Mouse (Mus musculus): ENCODE results near the gene Dnah8. TPM values are rescaled to one million over a fixed set of nuclear protein-coding genes. Genes with fewer than 3 reads are reported as not detected.

The Dnah8 gene
- polyA plus RNA-seq, 1 experiment from 2014 or later = 2.8 TPM

GRCm38 (mm10) chr17:30859989-30860585, 235.9 kb downstream of the Dnah8 start:
- Histone ChIP-seq H3K27ac (replicated peaks) (no peak overlapping the region), H3K9me3 (replicated peaks) (no peaks in the 10 kb centered on the region), H3K4me3 (replicated peaks) (no peak overlapping the region), H3K4me2 (no peak overlapping the region), H3K4me1 (peaks cover 10% of the 10 kb centered on the region), H3K27me3 (replicated peaks) (no peaks in the 10 kb centered on the region), H3K9ac (replicated peaks) (no peak overlapping the region), H3K36me3 (no peaks in the 10 kb centered on the region)
- WGBS = 19% methylated on average over 10 of the region's 10 CpGs
- ATAC-seq (ENCODE audit: low FRiP score) = no peak; the same call in 1 of the 2 replicates

- Histone ChIP-seq H3K4me3 (replicated peaks) (no peak overlapping the region), H3K4me2 (no peak overlapping the region), H3K27ac (replicated peaks) (no peak overlapping the region), H3K36me3 (no peaks in the 10 kb centered on the region), H3K9me3 (replicated peaks) (no peaks in the 10 kb centered on the region), H3K9ac (replicated peaks) (no peak overlapping the region), H3K4me1 (peaks cover 10% of the 10 kb centered on the region), H3K27me3 (replicated peaks) (no peaks in the 10 kb centered on the region)
- ATAC-seq (ENCODE audit: low FRiP score) = no peak
- 43% methylated on average over 7 of the region's 7 CpGs for WGBS
Observed at GRCm38 (mm10) chr17:30860606-30861005, 236.5 kb downstream of the Dnah8 start.

- Histone ChIP-seq H3K4me2 (no peak overlapping the region), H3K27ac (replicated peaks) (no peak overlapping the region), H3K36me3 (no peaks in the 10 kb centered on the region), H3K27me3 (replicated peaks) (no peaks in the 10 kb centered on the region), H3K4me1 (peaks cover 2% of the 10 kb centered on the region; the same call in 1 of the 2 replicates), H3K4me3 (replicated peaks) (no peak overlapping the region), H3K9ac (replicated peaks) (no peak overlapping the region), H3K9me3 (replicated peaks) (no peaks in the 10 kb centered on the region)
- WGBS = 62% methylated on average over 8 of the region's 8 CpGs
- no peak for ATAC-seq (ENCODE audit: low FRiP score)
Observed at GRCm38 (mm10) chr17:30866281-30866680, 242.1 kb downstream of the Dnah8 start.

DNA sequence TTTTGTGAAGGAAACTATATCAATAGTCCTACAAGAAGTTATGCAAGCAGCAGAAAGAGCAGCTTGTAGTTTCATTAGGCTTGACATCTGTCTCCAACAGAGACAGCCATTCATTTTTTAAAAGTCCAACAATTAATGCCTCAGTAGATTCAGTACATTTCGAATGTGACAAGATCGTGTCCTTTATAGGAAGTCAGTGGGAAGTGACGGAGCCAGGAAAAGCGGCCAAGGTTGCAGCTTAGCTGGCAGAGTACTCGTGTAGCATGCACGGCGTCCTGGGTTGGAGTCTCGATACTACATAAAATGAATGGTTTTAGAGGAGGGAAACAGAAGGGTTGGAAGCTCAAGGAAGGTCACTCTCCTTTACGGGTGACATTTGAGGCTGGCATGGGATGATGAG, 242.8 kb downstream of the Dnah8 start:
- ATAC-seq (ENCODE audit: low FRiP score) = no peak
- Histone ChIP-seq H3K36me3 (no peaks in the 10 kb centered on the region), H3K27ac (replicated peaks) (no peak overlapping the region), H3K9me3 (replicated peaks) (no peaks in the 10 kb centered on the region), H3K4me2 (no peak overlapping the region), H3K9ac (replicated peaks) (no peak overlapping the region), H3K4me3 (replicated peaks) (no peak overlapping the region), H3K27me3 (replicated peaks) (no peaks in the 10 kb centered on the region), H3K4me1 (peaks cover 2% of the 10 kb centered on the region; the same call in 1 of the 2 replicates)
- 80% methylated on average over 9 of the region's 9 CpGs for WGBS

DNA sequence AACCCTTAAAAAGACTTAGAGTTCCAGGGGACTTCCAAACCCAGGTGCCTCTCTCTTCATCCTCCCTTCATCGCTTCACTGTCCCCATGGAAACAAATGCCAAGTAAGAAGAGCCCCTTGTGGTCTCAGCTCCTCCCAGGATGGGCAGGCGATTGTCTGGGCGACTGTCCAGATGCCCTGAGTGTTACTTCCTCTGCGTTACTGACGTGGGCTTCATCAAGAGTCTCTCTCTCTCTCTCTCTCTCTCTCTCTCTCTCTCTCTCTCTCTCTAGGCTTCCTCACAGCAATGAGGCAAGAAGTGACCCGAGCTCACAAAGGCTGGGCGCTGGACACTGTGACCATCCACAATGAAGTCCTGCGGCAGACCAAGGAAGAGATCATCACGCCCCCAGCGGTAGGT, 246.9 kb downstream of the Dnah8 start:
- H3K4me1 ChIP-seq = 0 out of 2 replicates have a peak, but pooled peaks cover 4% of the 10 kb centered on the region
- no peaks in the 10 kb centered on the region for H3K27me3 ChIP-seq (replicated peaks)
- no peaks in the 10 kb centered on the region for H3K36me3 ChIP-seq
- no peak overlapping the region for H3K4me3 ChIP-seq (replicated peaks)
- H3K9ac ChIP-seq (replicated peaks) = no peak overlapping the region
- no peak for ATAC-seq (ENCODE audit: low FRiP score)
- WGBS = 32% methylated on average over 10 of the region's 10 CpGs
- H3K9me3 ChIP-seq (replicated peaks) = no peaks in the 10 kb centered on the region
- H3K4me2 ChIP-seq = no peak overlapping the region
- no peak overlapping the region for H3K27ac ChIP-seq (replicated peaks)

GRCm38 (mm10) chr17:30874276-30874675, 250.1 kb downstream of the Dnah8 start:
- Histone ChIP-seq H3K9me3 (replicated peaks) (no peaks in the 10 kb centered on the region), H3K27ac (replicated peaks) (no peak overlapping the region), H3K4me3 (replicated peaks) (no peak overlapping the region), H3K4me1 (0 out of 2 replicates have a peak, but pooled peaks cover 4% of the 10 kb centered on the region), H3K27me3 (replicated peaks) (no peaks in the 10 kb centered on the region), H3K36me3 (no peaks in the 10 kb centered on the region), H3K4me2 (no peak overlapping the region), H3K9ac (replicated peaks) (no peak overlapping the region)
- no peak for ATAC-seq (ENCODE audit: low FRiP score)
- 63% methylated on average over 15 of the region's 15 CpGs for WGBS

DNA sequence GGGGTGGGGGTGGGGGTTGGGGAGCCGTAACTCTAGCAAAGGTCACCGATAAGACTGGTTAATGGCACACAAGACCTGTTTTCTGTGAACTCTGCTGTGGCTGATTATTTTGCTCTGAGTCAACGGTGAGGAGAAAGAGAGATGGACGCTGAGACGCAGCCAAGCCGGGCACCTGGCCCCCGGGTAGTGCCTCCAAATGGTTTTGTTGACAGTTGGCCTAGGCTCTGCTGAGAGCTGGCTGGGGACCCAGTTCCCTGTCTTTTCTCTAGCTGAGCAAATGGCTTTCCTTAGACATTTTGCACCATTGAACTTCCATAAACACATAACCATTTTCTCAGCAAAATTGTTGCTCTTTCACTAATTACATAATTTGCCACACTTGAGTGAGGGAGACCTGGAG, 253.3 kb downstream of the Dnah8 start:
- Histone ChIP-seq H3K4me3 (replicated peaks) (no peak overlapping the region), H3K9ac (replicated peaks) (no peak overlapping the region), H3K9me3 (replicated peaks) (no peaks in the 10 kb centered on the region), H3K27me3 (replicated peaks) (no peaks in the 10 kb centered on the region), H3K4me2 (no peak overlapping the region), H3K36me3 (no peaks in the 10 kb centered on the region), H3K27ac (replicated peaks) (no peak overlapping the region), H3K4me1 (peaks cover 8% of the 10 kb centered on the region; the same call in 1 of the 2 replicates)
- ATAC-seq (ENCODE audit: low FRiP score) = no peak
- 74% methylated on average over 7 of the region's 7 CpGs for WGBS

GRCm38 (mm10) chr17:30878626-30879025, 254.5 kb downstream of the Dnah8 start:
- Histone ChIP-seq H3K27me3 (replicated peaks) (no peaks in the 10 kb centered on the region), H3K4me2 (no peak overlapping the region)
- WGBS = 25% methylated on average over 6 of the region's 6 CpGs

DNA sequence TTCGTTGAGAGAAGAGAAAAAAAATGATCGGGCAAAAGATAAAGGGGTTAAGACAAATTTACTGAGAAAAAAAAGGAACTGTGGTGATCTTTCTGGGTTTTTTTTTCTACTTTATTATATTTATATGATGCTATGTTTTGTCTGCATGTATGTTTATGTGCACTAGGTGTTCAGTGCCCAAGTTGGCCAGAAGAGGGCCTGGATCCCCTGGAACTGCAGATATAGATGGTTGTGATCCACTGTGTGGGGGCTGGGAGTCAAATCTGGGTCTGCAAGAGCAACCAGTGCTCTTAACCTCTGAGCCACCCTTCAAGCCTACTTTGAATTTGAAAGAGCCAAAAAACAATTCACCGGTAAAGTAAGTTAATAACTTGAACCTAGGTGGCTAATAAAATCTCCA, 256.2 kb downstream of the Dnah8 start:
- H3K27ac ChIP-seq (replicated peaks) = no peak overlapping the region
- peaks cover 11% of the 10 kb centered on the region for H3K4me1 ChIP-seq
- H3K4me2 ChIP-seq = no peak overlapping the region
- 90% methylated on average over 3 of the region's 3 CpGs for WGBS
- no peak overlapping the region for H3K9ac ChIP-seq (replicated peaks)
- no peak for ATAC-seq (ENCODE audit: low FRiP score)
- no peaks in the 10 kb centered on the region for H3K27me3 ChIP-seq (replicated peaks)
- no peaks in the 10 kb centered on the region for H3K9me3 ChIP-seq (replicated peaks)
- no peaks in the 10 kb centered on the region for H3K36me3 ChIP-seq
- no peak overlapping the region for H3K4me3 ChIP-seq (replicated peaks)

More at GRCm38 (mm10) chr17:30878626-30879025, 254.5 kb downstream of the Dnah8 start:
- Histone ChIP-seq H3K4me1 (peaks cover 13% of the 10 kb centered on the region), H3K27ac (replicated peaks) (no peak overlapping the region), H3K9me3 (replicated peaks) (no peaks in the 10 kb centered on the region), H3K9ac (replicated peaks) (no peak overlapping the region), H3K4me3 (replicated peaks) (no peak overlapping the region), H3K36me3 (no peaks in the 10 kb centered on the region)
- ATAC-seq (ENCODE audit: low FRiP score) = no peak

GRCm38 (mm10) chr17:30881001-30881400, 256.8 kb downstream of the Dnah8 start:
- H3K9ac ChIP-seq (replicated peaks) = no peak overlapping the region
- no peak overlapping the region for H3K27ac ChIP-seq (replicated peaks)
- no peak overlapping the region for H3K4me2 ChIP-seq
- no peaks in the 10 kb centered on the region for H3K27me3 ChIP-seq (replicated peaks)
- H3K4me1 ChIP-seq = peaks cover 11% of the 10 kb centered on the region
- no peak overlapping the region for H3K4me3 ChIP-seq (replicated peaks)
- H3K9me3 ChIP-seq (replicated peaks) = no peaks in the 10 kb centered on the region
- no peak for ATAC-seq (ENCODE audit: low FRiP score)
- no peaks in the 10 kb centered on the region for H3K36me3 ChIP-seq
- 74% methylated on average over 2 of the region's 2 CpGs for WGBS

DNA sequence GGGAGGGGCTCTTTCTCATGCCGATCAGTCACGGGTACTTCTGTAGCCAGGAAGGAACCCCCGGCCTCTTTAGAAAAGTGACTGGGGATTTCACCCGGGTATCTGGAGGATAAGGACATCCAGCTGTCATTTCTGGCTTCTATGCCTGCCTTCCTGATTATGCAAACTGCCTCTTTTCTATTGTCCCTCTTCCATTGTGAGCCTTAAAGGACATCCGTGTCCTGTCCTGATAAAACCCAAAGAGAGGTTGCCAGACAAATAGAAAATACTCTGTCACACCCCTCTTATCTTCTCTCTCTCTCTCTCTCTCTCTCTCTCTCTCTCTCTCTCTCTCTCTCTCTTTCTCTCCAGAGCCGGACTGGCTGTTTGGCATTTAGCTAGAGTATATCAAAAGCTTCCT, 258.1 kb downstream of the Dnah8 start:
- ATAC-seq (ENCODE audit: low FRiP score) = no peak
- H3K36me3 ChIP-seq = no peaks in the 10 kb centered on the region
- no peaks in the 10 kb centered on the region for H3K27me3 ChIP-seq (replicated peaks)
- H3K27ac ChIP-seq (replicated peaks) = no peak overlapping the region
- WGBS = 2% methylated on average over 6 of the region's 6 CpGs
- peaks cover 11% of the 10 kb centered on the region for H3K4me1 ChIP-seq
- H3K4me3 ChIP-seq (replicated peaks) = no peak overlapping the region
- no peak overlapping the region for H3K9ac ChIP-seq (replicated peaks)
- H3K4me2 ChIP-seq = peak overlapping the region; percentile 13; the same call in 1 of the 2 replicates
- H3K9me3 ChIP-seq (replicated peaks) = no peaks in the 10 kb centered on the region

GRCm38 (mm10) chr17:30883534-30883933, 259.4 kb downstream of the Dnah8 start:
- H3K36me3 ChIP-seq = no peaks in the 10 kb centered on the region
- H3K27ac ChIP-seq (replicated peaks) = no peak overlapping the region
- ATAC-seq (ENCODE audit: low FRiP score) = no peak
- no peak overlapping the region for H3K9ac ChIP-seq (replicated peaks)
- H3K4me3 ChIP-seq (replicated peaks) = no peak overlapping the region
- peaks cover 11% of the 10 kb centered on the region for H3K4me1 ChIP-seq
- no peaks in the 10 kb centered on the region for H3K9me3 ChIP-seq (replicated peaks)
- no peak overlapping the region for H3K4me2 ChIP-seq
- 75% methylated on average over 8 of the region's 8 CpGs for WGBS
- no peaks in the 10 kb centered on the region for H3K27me3 ChIP-seq (replicated peaks)

All from neural tube, embryonic 15.5 days (tissue).